Mouse (Mus musculus) layer of hippocampus, postnatal 36 days (tissue): ENCODE results near the gene Upk3bl. TPM values are rescaled to one million over a fixed set of nuclear protein-coding genes. Genes with fewer than 3 reads are reported as not detected.
"Not testable (repeated sequence)": the region's sequence is repeated elsewhere in the genome, so short reads cannot be mapped to it uniquely, and the experiment has no call there.

Experiments
- DNase-seq, 2 experiments: peaks; one replicate each; pipeline ENCODE4 v3.0.0; 2022
- total RNA-seq, 2 experiments: library from RNA; stranded (reverse); gene quantifications; 2 replicates each; pipeline ENCODE4 v1.2.3; 2021

The Upk3bl gene
- total RNA-seq, 2 experiments from 2014 or later, result not detected

DNA sequence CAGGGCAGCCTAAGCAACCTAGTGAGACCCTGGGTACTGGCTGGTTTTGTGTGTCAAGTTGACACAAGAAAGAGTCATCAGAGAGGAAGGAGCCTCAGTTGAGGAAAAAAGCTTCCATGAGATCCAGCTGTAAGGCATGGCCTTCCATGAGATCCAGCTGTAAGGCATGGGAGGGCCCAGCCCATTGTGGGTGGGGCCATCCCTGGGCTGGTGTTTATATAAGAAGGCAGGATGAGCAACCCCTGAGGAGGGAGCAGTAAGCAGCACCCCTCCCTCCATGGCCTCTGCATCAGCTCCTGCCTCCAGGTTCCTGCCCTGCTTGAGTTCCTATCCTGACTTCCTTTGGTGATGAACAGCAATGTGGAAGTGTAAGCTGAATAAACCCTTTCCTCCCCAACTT, 5.8 kb upstream of the Upk3bl start:
- DNase-seq, result not testable (repeated sequence)

DNA sequence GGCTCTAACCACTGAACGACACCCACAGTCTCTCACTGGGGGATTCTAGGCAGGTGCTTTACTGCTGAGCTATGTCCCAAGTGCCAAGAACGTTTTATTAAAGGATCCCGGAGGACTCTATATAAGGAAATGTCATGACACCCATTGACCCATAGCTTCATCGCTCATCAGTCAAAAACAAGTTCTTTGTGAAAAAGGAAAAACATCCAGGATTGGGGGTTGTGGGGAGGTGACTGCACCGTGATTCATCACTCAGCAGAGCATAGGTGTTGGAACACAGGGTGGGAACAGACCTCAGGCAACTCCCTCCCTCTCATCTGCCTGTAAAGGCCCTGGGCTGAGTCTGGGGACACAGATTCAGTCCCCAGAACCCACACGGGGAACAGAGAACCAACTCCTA, 4.4 kb upstream of the Upk3bl start:
- no peak for DNase-seq

GRCm38 (mm10) chr5:136051231-136052085, 2.8 kb upstream of the Upk3bl start:
- DNase-seq, result no peak

DNA sequence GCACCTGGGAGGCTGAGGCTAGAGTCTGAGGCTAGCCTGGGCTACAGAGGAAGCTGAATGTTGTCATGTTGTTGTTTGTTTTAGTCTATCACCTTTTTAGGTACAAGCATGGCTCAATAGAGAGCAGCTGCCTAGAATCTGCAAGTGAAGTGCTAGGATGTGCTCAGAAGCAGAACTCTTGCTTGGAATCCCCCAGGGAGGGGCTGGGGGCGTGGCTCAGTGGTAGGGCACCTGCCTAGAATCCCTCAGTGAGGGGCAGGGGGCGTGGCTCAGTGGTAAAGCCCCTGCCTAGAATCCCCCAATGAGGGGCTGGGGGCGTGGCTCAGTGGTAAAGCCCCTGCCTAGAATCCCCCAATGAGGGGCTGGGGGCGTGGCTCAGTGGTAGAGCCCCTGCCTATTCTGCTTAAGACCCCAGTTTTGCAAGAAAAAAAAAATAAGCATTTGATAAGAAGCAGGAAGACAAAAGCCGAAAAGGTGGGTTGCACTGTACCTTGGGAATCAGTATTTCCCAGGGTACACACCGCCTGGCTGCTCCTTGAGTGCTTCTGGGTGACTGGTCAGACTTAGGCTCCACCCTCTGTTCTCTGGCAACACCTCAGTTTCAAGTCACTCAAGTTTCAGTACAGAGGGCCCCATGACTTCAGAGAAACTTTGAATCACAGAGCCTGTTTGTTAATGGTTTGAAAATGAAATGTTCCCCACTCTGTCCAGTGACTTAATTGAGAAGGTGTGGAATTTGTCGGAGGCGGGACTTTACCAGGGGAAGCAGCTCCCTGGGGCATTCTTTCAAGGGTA, 1.2 kb upstream of the Upk3bl start:
- no peak for DNase-seq

DNA sequence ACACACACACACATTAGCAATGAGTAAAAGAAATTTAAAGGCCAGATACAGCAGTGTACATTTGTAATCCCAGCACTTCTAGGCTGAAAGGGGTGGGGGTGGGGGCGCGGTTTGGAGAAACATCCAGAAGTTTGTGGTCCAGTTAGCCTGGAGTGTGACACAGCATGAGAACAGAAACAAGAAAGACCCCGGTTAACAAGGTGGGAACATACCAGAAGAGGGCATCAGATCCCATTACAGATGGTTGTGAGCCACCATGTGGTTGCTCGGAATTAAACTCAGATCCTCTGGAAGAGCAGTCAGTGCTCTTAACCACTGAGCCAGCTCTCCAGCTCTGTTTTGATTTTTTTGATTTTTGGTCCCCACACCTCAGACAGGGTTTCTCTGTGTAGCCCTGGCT, 1.8 kb downstream of the Upk3bl start:
- DNase-seq, result no peak

DNA sequence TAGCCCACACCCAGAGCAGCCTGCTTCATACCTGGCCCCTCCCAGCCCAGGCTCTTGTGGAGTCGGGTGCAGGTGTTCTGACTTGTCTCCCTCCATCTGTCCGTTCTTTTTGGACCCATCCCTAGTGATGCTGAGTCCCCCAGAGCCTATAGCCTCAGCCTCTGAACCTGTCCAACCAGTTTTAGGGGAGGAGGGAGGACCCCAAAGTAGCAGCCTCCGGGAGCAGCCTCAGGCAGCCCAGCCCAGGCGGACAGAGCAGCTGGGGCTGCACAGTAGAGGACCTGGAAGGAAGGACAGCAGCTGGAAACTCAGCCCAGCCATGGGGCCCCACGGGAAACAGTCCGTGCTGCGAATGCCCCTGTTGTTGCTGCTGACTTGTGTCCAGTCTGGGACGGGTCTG, 2.8 kb downstream of the Upk3bl start:
- DNase-seq, result no peak

- DNase-seq, result peak; percentile 63 to 72
Measured at GRCm38 (mm10) chr5:136061567-136061966, 7.3 kb downstream of the Upk3bl start.

GRCm38 (mm10) chr5:136063920-136064319, 9.6 kb downstream of the Upk3bl start:
- DNase-seq, result no peak

- not testable (repeated sequence) for DNase-seq
Measured at GRCm38 (mm10) chr5:136066404-136067148, 12.3 kb downstream of the Upk3bl start.

- DNase-seq, result no peak
Measured at GRCm38 (mm10) chr5:136069411-136069810, 15.1 kb downstream of the Upk3bl start.

DNA sequence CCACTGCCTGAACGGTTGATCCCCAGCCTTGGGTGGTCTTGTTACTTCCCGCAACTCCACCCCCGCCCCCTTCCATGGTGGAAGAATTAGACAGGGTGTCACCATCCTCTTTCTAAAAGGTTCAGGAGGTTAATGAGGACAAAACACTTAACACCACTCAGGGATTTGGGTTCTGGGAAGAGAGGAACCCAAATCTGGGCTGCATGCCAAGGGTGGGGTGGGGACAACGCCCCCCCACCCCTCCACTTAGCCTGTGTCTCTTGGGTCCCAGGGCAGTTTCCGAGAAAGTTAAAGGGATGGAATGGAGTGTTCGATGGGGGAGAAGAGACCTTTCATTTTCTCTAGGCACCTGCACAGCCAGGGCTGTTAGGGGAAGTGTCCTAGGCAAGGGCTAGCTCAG, 18.8 kb downstream of the Upk3bl start:
- no peak for DNase-seq

DNA sequence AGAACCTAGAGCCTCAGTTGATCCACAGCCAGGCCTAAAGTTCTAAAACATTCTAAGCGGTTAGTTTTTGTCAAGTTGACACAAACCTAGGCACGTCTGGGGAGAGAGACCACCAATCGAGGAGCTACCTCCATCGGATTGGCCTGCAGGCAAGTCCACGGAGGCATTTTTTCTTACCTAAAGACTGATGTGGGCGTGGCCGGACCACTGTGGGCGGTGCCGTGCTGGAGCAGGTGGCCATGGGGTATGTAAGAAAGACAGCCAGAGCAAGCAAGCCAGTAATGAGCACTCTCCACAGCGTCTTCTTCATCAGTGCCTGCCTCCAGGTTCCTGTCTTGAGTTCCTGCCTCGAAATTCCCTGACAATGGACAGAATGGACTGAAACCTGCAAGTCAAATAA, 19.2 kb downstream of the Upk3bl start:
- no peak for DNase-seq

GRCm38 (mm10) chr5:136075076-136075475, 20.8 kb downstream of the Upk3bl start:
- no peak for DNase-seq

DNA sequence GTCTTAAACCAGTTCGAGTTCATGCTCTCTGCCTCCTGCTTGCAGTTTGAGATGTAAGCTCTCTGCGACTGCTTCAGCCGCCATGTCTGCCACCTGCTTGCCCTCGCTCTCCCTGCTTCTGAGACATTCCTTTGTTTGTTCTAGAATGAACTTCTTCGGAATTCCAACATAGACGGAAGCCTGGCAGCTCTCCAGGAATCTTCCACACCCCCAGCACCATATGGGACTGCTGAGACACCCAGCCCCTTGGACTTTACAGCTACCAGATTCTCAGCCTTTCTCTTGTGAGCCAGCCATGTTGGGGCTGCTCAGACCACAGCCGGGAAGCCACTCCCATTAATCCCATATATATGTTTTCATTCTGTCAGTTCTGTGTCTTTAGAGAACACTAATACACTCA, 22.0 kb downstream of the Upk3bl start:
- peak in 1 of 2 experiments; percentile 15 for DNase-seq

- DNase-seq, result no peak
Measured at GRCm38 (mm10) chr5:136077001-136077550, 22.8 kb downstream of the Upk3bl start.

- no peak for DNase-seq
Measured at GRCm38 (mm10) chr5:136078136-136078535, 23.8 kb downstream of the Upk3bl start.

- no peak for DNase-seq
Measured at GRCm38 (mm10) chr5:136082345-136082744, 28.1 kb downstream of the Upk3bl start.

DNA sequence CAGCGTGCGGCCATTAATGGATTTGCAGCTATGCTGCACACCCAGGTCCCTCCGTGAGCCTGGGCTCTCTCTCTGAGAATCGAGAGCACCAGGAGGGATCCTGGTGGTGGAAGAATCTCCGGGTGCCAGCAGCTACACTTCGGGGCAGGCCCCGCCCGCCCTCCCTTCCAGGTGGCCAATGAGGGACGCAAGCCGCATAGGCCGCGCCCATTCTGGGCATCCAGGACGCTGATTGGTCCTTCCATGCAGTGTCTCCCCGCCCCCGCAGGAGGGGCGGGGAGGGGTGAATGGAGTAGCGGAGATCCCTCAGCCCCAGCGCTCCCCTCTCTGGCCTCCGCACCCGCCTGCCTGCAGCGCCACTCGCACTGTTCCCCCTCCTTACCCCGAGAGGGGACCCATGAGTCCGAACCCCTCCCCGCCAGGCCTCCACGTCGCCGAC, 29.4 kb downstream of the Upk3bl start, which contains the start of gene Rasa4:
Gene Rasa4, plus strand, starts transcription at position 248 of the 439 bp plus-strand sequence.
- peak; percentile 86 to 89 for DNase-seq

DNA sequence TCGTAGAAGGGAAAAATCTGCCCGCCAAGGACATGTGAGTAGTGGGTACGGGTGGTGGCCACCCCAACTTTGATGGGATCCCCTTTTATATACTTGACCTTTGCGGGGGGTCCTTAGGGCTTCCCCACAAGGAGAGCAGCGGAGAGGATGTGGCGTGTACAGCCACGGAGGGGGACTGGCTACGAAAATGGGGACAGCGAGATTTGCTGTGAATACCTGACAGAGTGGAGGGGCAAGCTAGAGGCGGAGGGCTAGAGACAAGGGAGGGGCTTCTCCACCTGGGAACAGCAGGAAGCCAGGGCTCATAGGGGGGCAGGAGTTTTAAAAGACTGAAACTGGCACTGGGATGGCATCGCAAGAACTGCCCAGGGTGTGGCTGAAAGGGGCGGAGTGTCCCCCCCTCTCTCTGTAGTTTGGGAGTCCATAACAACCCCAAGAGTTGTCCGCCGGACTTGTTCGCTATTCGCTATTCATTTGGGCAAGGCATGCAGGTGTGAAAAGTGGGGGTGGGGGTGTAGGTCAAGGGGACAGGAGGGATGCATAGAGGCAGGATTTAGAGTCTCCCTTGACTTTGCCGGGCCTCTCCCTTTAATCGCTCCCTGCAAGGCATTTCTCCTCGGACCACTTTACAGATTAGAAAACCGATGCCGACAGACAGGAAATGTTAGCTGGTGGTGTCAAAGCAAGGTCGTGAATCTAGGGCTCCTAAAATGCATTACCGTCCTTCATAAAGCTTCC, 30.0 kb downstream of the Upk3bl start:
- no peak for DNase-seq

GRCm38 (mm10) chr5:136084891-136085651, 30.8 kb downstream of the Upk3bl start:
- no peak for DNase-seq

- DNase-seq, result no peak
Measured at GRCm38 (mm10) chr5:136086290-136086689, 32.0 kb downstream of the Upk3bl start.
